Mouse (Mus musculus): ENCODE measurements around the gene Gstp3.
"Not testable (repeated sequence)": the region's sequence is repeated elsewhere in the genome, so short reads cannot be mapped to it uniquely, and the experiment has no call there.

The Gstp3 gene

GRCm38 (mm10) chr19:4090446-4090845 is 31.1 kb upstream of the Gstp3 start:
- no peak for DNase-seq (ENCODE audit: low spot score in 2 of 2)

- no peak for DNase-seq (ENCODE audit: low spot score in 2 of 2)
Measured at GRCm38 (mm10) chr19:4089128-4089527, 29.8 kb upstream of the Gstp3 start.

GRCm38 (mm10) chr19:4088146-4088545 is 28.8 kb upstream of the Gstp3 start:
- no peak for DNase-seq (ENCODE audit: low spot score in 2 of 2)

- DNase-seq (ENCODE audit: low spot score in 2 of 2), result no peak
Measured at GRCm38 (mm10) chr19:4087090-4087489, 27.7 kb upstream of the Gstp3 start.

- DNase-seq (ENCODE audit: low spot score in 2 of 2), result no peak
Measured at GRCm38 (mm10) chr19:4086156-4086555, 26.8 kb upstream of the Gstp3 start.

GRCm38 (mm10) chr19:4084984-4085383 is 25.6 kb upstream of the Gstp3 start:
- no peak for DNase-seq (ENCODE audit: low spot score in 2 of 2)

GRCm38 (mm10) chr19:4083826-4084225 is 24.5 kb upstream of the Gstp3 start:
- peak in 1 of 2 experiments; percentile 13 for DNase-seq (ENCODE audit: low spot score in 2 of 2)

GRCm38 (mm10) chr19:4083316-4083715 is 23.9 kb upstream of the Gstp3 start:
- DNase-seq (ENCODE audit: low spot score in 2 of 2), result no peak

GRCm38 (mm10) chr19:4082219-4082965 is 23.0 kb upstream of the Gstp3 start:
- DNase-seq (ENCODE audit: low spot score in 2 of 2), result peak in 1 of 2 experiments; percentile 58

- DNase-seq (ENCODE audit: low spot score in 2 of 2), result peak; percentile 12 to 63
Measured at GRCm38 (mm10) chr19:4081394-4081793, 22.0 kb upstream of the Gstp3 start, which contains the start of gene Cabp2. Gene Cabp2, plus strand, starts transcription at chr19:4081578.

GRCm38 (mm10) chr19:4080511-4081009 is 21.2 kb upstream of the Gstp3 start:
- DNase-seq (ENCODE audit: low spot score in 2 of 2), result peak; percentile 46 to 70

- DNase-seq (ENCODE audit: low spot score in 2 of 2), result peak in 1 of 2 experiments; percentile 67
Measured at GRCm38 (mm10) chr19:4079594-4079993, 20.2 kb upstream of the Gstp3 start.

- no peak for DNase-seq (ENCODE audit: low spot score in 2 of 2)
Measured at GRCm38 (mm10) chr19:4075531-4075930, 16.2 kb upstream of the Gstp3 start.

GRCm38 (mm10) chr19:4072706-4073424 is 13.5 kb upstream of the Gstp3 start:
- no peak for DNase-seq (ENCODE audit: low spot score in 2 of 2)

- no peak for DNase-seq (ENCODE audit: low spot score in 2 of 2)
Measured at GRCm38 (mm10) chr19:4071406-4071805, 12.0 kb upstream of the Gstp3 start.

GRCm38 (mm10) chr19:4070756-4071155 is 11.4 kb upstream of the Gstp3 start:
- no peak for DNase-seq (ENCODE audit: low spot score in 2 of 2)

- no peak for DNase-seq (ENCODE audit: low spot score in 2 of 2)
Measured at GRCm38 (mm10) chr19:4070311-4070710, 10.9 kb upstream of the Gstp3 start.

- no peak for DNase-seq (ENCODE audit: low spot score in 2 of 2)
Measured at GRCm38 (mm10) chr19:4068717-4069410, 9.5 kb upstream of the Gstp3 start.

- DNase-seq (ENCODE audit: low spot score in 2 of 2), result not testable (repeated sequence)
Measured at GRCm38 (mm10) chr19:4068242-4068641, 8.9 kb upstream of the Gstp3 start.

- DNase-seq (ENCODE audit: low spot score in 2 of 2), result no peak
Measured at GRCm38 (mm10) chr19:4066877-4067276, 7.5 kb upstream of the Gstp3 start.

- no peak for DNase-seq (ENCODE audit: low spot score in 2 of 2)
Measured at GRCm38 (mm10) chr19:4066280-4066679, 6.9 kb upstream of the Gstp3 start.

GRCm38 (mm10) chr19:4064501-4064900 is 5.1 kb upstream of the Gstp3 start:
- not testable (repeated sequence) for DNase-seq (ENCODE audit: low spot score in 2 of 2)

Measured in spleen, postnatal 4 days (tissue).